Mouse (Mus musculus) kidney, postnatal 36 days (tissue): ENCODE measurements at regions not wholly inside any gene's neighbourhood (a gene's known extent, or its start where the extent isn't known, plus 50 kb on each side); places are given as distances from the start of the nearest gene placed in this dataset.
A peak's percentile ranks its signal among the peaks of the same experiment; 100 is the strongest.

Experiments
- DNase-seq, 2 experiments: peaks; one replicate each; pipeline ENCODE4 v3.0.0; 2021 to 2022; ENCODE audit warnings: mixed read lengths in 2 of 2

DNA sequence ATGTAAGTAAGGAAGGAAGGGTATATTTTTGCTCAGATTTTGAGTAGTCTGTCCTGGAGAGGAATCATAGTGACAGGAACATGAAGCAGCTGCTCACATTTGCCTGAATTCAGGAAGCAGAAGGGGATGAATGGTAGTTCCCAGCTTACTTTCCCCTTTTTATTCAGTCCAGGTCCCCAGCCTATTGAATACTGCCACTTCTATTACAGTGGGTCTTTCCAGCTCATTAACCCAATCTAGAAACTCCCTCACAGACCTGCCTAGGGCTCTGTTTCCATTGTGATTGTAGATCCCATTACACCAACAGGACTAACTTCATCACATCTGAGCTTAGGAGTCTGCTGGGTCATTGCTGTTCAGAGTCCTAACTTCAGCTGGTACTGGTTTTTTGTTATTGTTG, 872.3 kb downstream of the Cntnap5b start:
- no peak for DNase-seq

GRCm38 (mm10) chr1:100660822-100661221, 888.3 kb downstream of the Cntnap5b start:
- no peak for DNase-seq

DNA sequence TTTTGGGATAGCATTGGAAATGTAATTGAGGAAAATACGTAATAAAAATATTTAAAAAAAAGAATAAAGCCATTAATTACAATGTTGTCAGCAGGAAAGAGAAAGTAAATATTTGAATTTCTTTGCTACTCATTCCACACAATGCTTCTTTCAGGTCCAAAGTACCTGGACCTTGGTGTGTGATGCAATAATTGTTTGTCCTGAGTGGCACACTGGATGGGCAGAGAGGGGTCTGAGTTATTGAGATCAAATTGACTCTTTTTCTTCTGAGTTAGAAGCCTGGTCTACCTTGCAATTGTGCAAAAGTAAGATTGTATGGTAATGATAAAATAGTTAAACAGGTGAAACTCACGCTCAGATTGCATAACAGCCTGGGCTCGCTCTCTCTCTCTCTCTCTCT, 934.3 kb downstream of the Cntnap5b start:
- DNase-seq = peak in 1 of 2 experiments; percentile 1
